Mouse (Mus musculus) cerebellum, adult 11-12 months (tissue): ENCODE results near the gene Ramp3.

ENCODE experiments used
- DNase-seq: peaks from one replicate; pipeline ENCODE4 v3.0.0; 2022

Ramp3 gene

GRCm38 (mm10) chr11:6674701-6675100, 16.4 kb downstream of the Ramp3 start:
- DNase-seq: no peak

GRCm38 (mm10) chr11:6675402-6675801, 17.1 kb downstream of the Ramp3 start:
- DNase-seq: no peak

- no peak for DNase-seq
These were observed 18.3 kb downstream of the Ramp3 start for GRCm38 (mm10) chr11:6676641-6677040.

GRCm38 (mm10) chr11:6677530-6677929, 19.2 kb downstream of the Ramp3 start:
- DNase-seq: no peak

GRCm38 (mm10) chr11:6679694-6680396, 21.5 kb downstream of the Ramp3 start:
- DNase-seq: no peak

GRCm38 (mm10) chr11:6680397-6680818, 22.1 kb downstream of the Ramp3 start:
- no peak for DNase-seq

GRCm38 (mm10) chr11:6684741-6685140, 26.4 kb downstream of the Ramp3 start:
- DNase-seq: no peak

- no peak for DNase-seq
These were observed 30.6 kb downstream of the Ramp3 start for GRCm38 (mm10) chr11:6688888-6689287.

- DNase-seq: no peak
These were observed 34.0 kb downstream of the Ramp3 start for GRCm38 (mm10) chr11:6692341-6692740.

- DNase-seq: no peak
These were observed 35.8 kb downstream of the Ramp3 start for GRCm38 (mm10) chr11:6694114-6694513.

- no peak for DNase-seq
These were observed 36.9 kb downstream of the Ramp3 start for GRCm38 (mm10) chr11:6695176-6695575.

GRCm38 (mm10) chr11:6696551-6696950, 38.2 kb downstream of the Ramp3 start:
- no peak for DNase-seq

- DNase-seq: no peak
These were observed 39.4 kb downstream of the Ramp3 start for GRCm38 (mm10) chr11:6697751-6698150.

GRCm38 (mm10) chr11:6698281-6698680, 40.0 kb downstream of the Ramp3 start:
- no peak for DNase-seq

- DNase-seq: no peak
These were observed 43.9 kb downstream of the Ramp3 start for GRCm38 (mm10) chr11:6702258-6702657.

GRCm38 (mm10) chr11:6704851-6705250, 46.5 kb downstream of the Ramp3 start:
- DNase-seq: no peak

GRCm38 (mm10) chr11:6705516-6705915, 47.2 kb downstream of the Ramp3 start:
- no peak for DNase-seq

GRCm38 (mm10) chr11:6706796-6707195, 48.5 kb downstream of the Ramp3 start:
- no peak for DNase-seq

- DNase-seq: no peak
These were observed 50.1 kb downstream of the Ramp3 start for GRCm38 (mm10) chr11:6708437-6708836.

GRCm38 (mm10) chr11:6710409-6710808, 52.1 kb downstream of the Ramp3 start:
- no peak for DNase-seq

- DNase-seq: no peak
These were observed 62.4 kb downstream of the Ramp3 start for GRCm38 (mm10) chr11:6720746-6721145.

- DNase-seq: no peak
These were observed 68.6 kb downstream of the Ramp3 start for GRCm38 (mm10) chr11:6726921-6727320.
